Mouse (Mus musculus) CH12.LX (cell line): Measurements from ENCODE around the gene Adra2a. TPM values are rescaled to one million over a fixed set of nuclear protein-coding genes. Genes with fewer than 3 reads are reported as not detected.

Experiments
- DNase-seq: peaks from one replicate; pipeline ENCODE4 v3.0.0-alpha.2; 2013; ENCODE audit errors: extremely low read depth
- H3K27ac ChIP-seq: 2 replicates; pipeline ENCODE4 v1.5.1; 2012; ENCODE audit warnings: low read depth, mild to moderate bottlenecking, control low read depth, moderate library complexity; ENCODE audit not compliant: insufficient read depth
- H3K27me3 ChIP-seq: replicated peaks from 2 replicates; pipeline ENCODE3; 2012; ENCODE audit warnings: inconsistent platforms
- H3K36me3 ChIP-seq, 2 experiments: replicated peaks in 1 of 2; 2 replicates each; pipeline versions ENCODE3 to v1.6.1; 2012; ENCODE audit warnings: inconsistent platforms in 1 of 2, low read length in 1 of 2, mild to moderate bottlenecking in 1 of 2, mixed read lengths in 1 of 2, moderate library complexity in 1 of 2; ENCODE audit not compliant: control insufficient read depth in 1 of 2, insufficient read depth in 1 of 2
- H3K4me1 ChIP-seq, 2 experiments: 2 replicates each; pipeline ENCODE4 v1.6.1; 2012; ENCODE audit warnings: inconsistent platforms in 1 of 2, moderate library complexity in 1 of 2; ENCODE audit not compliant: insufficient read depth in 2 of 2, control insufficient read depth in 1 of 2
- H3K4me2 ChIP-seq: 2 replicates; pipeline ENCODE4 v1.6.1; 2012; ENCODE audit warnings: low read depth, mild to moderate bottlenecking, control low read depth; ENCODE audit not compliant: poor library complexity, insufficient read depth, severe bottlenecking
- H3K4me3 ChIP-seq, 3 experiments: fragments of 150-350 bp in 1 of 3; sonication (generic) in 1 of 3; replicated peaks in 1 of 3; 2 replicates each; pipeline versions ENCODE3 to v1.5.1; 2011 to 2012; ENCODE audit warnings: low read depth in 2 of 3, low read length in 2 of 3, mild to moderate bottlenecking in 2 of 3, moderate library complexity in 2 of 3, control low read depth in 1 of 3, improper control_type of control experiment in 1 of 3, inconsistent platforms in 1 of 3, mixed read lengths in 1 of 3; ENCODE audit not compliant: poor library complexity in 1 of 3
- H3K79me2 ChIP-seq: replicated peaks from 2 replicates; pipeline ENCODE4 v1.6.1; 2012; ENCODE audit warnings: mild to moderate bottlenecking, moderate library complexity; ENCODE audit not compliant: control insufficient read depth, poor library complexity, insufficient read depth, severe bottlenecking; ENCODE audit errors: extremely low read depth
- H3K9ac ChIP-seq: 2 replicates; pipeline ENCODE4 v1.6.1; 2012; ENCODE audit warnings: low read depth, mild to moderate bottlenecking, control low read depth, moderate library complexity; ENCODE audit not compliant: insufficient read depth
- H3K9me3 ChIP-seq: replicated peaks from 2 replicates; pipeline ENCODE3; 2012; ENCODE audit warnings: low read length, inconsistent platforms, mixed read lengths
- CHD2 ChIP-seq: IDR thresholded peaks from 2 replicates; pipeline ENCODE4 v1.6.1; 2011; ENCODE audit warnings: low read length, improper control_type of control experiment
- E2F4 ChIP-seq: IDR thresholded peaks from 2 replicates; pipeline ENCODE4 v1.6.1; 2011; ENCODE audit warnings: low read depth, low read length, improper control_type of control experiment; ENCODE audit not compliant: insufficient replicate concordance
- EP300 ChIP-seq: IDR thresholded peaks from 2 replicates; pipeline ENCODE4 v1.6.1; 2011; ENCODE audit warnings: low read length, improper control_type of control experiment
- ETS1 ChIP-seq: conservative IDR thresholded peaks from 2 replicates; pipeline ENCODE4 v1.6.1; 2012; ENCODE audit warnings: low read depth, mild to moderate bottlenecking, inconsistent platforms, low read length, improper control_type of control experiment, moderate library complexity
- JUN ChIP-seq: IDR thresholded peaks from 2 replicates; pipeline ENCODE4 v1.6.1; 2011; ENCODE audit warnings: low read depth, mild to moderate bottlenecking, low read length, improper control_type of control experiment, moderate library complexity; ENCODE audit not compliant: insufficient read depth
- JUND ChIP-seq: conservative IDR thresholded peaks from 2 replicates; pipeline ENCODE4 v1.6.1; 2011; ENCODE audit warnings: low read depth, low read length, improper control_type of control experiment
- MAZ ChIP-seq: IDR thresholded peaks from 2 replicates; pipeline ENCODE4 v1.6.1; 2012; ENCODE audit warnings: low read depth, mild to moderate bottlenecking, inconsistent platforms, low read length, improper control_type of control experiment, moderate library complexity
- MEF2A ChIP-seq: IDR thresholded peaks from 2 replicates; pipeline ENCODE4 v1.6.1; 2014; ENCODE audit warnings: low read depth, mild to moderate bottlenecking, inconsistent platforms, low read length, improper control_type of control experiment, borderline replicate concordance
- MXI1 ChIP-seq: IDR thresholded peaks from 2 replicates; pipeline ENCODE4 v1.6.1; 2011; ENCODE audit warnings: mild to moderate bottlenecking, low read depth, low read length, improper control_type of control experiment
- MYC ChIP-seq: IDR thresholded peaks from 2 replicates; pipeline ENCODE4 v1.6.1; 2011; ENCODE audit warnings: low read depth, mild to moderate bottlenecking, improper control_type of control experiment, low read length
- NELFE ChIP-seq: IDR thresholded peaks from 2 replicates; pipeline ENCODE4 v1.6.1; 2011; ENCODE audit warnings: low read depth, low read length, improper control_type of control experiment
- NRF1 ChIP-seq: IDR thresholded peaks from 2 replicates; pipeline ENCODE4 v1.6.1; 2014; ENCODE audit warnings: low read depth, mild to moderate bottlenecking, inconsistent platforms, low read length, improper control_type of control experiment, moderate library complexity
- POLR2AphosphoS2 ChIP-seq: IDR thresholded peaks from 2 replicates; pipeline ENCODE4 v1.6.1; 2011; ENCODE audit warnings: low read depth, low read length, improper control_type of control experiment
- RAD21 ChIP-seq: IDR thresholded peaks from 2 replicates; pipeline ENCODE4 v1.6.1; 2011; ENCODE audit warnings: low read depth, mild to moderate bottlenecking, low read length, improper control_type of control experiment, moderate library complexity
- SIN3A ChIP-seq: IDR thresholded peaks from 2 replicates; pipeline ENCODE4 v1.6.1; 2012; ENCODE audit warnings: low read length, improper control_type of control experiment, inconsistent platforms
- TCF12 ChIP-seq: IDR thresholded peaks from 2 replicates; pipeline ENCODE4 v1.6.1; 2014; ENCODE audit warnings: low read depth, mild to moderate bottlenecking, inconsistent platforms, low read length, improper control_type of control experiment
- dilution Hi-C: fragments of 300-500 bp; cut with MboI; formaldehyde crosslinking; loops from 2 replicates; pipeline ENCODE4 v1.14.3; 2020; ENCODE audit warnings: low sequenced_read_pairs; ENCODE audit not compliant: extremely low pct_unique_long_range_greater_than_20kb, extremely low pct_ligation_motif_present
- in situ Hi-C: fragments of 300-500 bp; cut with MboI; formaldehyde crosslinking; loops from 3 replicates; pipeline ENCODE4 v1.14.3; 2019; ENCODE audit warnings: low sequenced_read_pairs, low pct_ligation_motif_present, low pct_unique_long_range_greater_than_20kb, mixed read lengths
- polyA plus RNA-seq: library from polyadenylated mRNA; unstranded; fragments of >175 nt; gene quantifications from 2 replicates; pipeline ENCODE4 v1.2.1, GENCODE M21; 2012; ENCODE audit warnings: low read depth; ENCODE audit not compliant: insufficient read length
- total RNA-seq, 2 experiments: library from RNA; depleted of rRNA; stranded (reverse); fragments of 300-350 nt in 1 of 2; fragments of >200 nt in 1 of 2; gene quantifications; 2 replicates each; pipeline ENCODE4 v1.2.3; 2012 to 2014

The Adra2a gene
- total RNA-seq (2012; rRNA removed) = 0.04 TPM in 2 replicates
- 0.05 TPM in 1 of 2 replicates, not detected in the other for total RNA-seq (2014; rRNA removed)
- polyA plus RNA-seq = 0.07 TPM in 2 replicates

DNA sequence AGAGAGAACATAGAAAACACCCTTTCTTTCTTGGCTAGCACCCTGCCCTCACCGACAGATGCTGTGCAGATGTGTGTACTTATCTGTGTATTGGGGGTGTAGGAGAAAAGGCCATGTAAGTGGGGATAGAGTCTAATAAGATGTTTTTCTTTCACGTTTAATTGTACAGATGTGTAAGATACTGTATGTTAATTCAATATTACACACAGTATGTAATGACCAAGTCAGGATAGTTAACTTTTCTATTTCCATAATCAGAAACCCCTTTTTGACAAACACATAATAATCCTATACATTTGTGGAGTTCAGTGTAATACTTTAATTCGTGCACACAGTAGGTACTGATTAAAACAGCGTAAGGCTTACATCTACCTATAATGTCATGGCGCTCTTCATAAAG is at the start of gene Adra2a:
Adra2a (plus strand) TSS at position 301 of the 400 bp plus-strand sequence.
- no peak for DNase-seq
- TF ChIP-seq JUND (no peak), CHD2 (no peak), MEF2A (no peak), EP300 (no peak), JUN (no peak), MXI1 (no peak), NRF1 (no peak)
- Histone ChIP-seq H3K4me1 (peaks cover 0 to 21% of the 10 kb centered on the region in 2 experiments; a peak in 2 of 4 replicates), H3K9ac (no peak within 1 kb of the TSS), H3K27ac (no peak within 1 kb of the TSS), H3K9me3 (peaks cover 31% of the 10 kb centered on the region), H3K4me2 (no peak within 1 kb of the TSS), H3K27me3 (no peaks in the 10 kb centered on the region), H3K79me2 (no peaks in the 10 kb centered on the region), H3K4me3 (no peak within 1 kb of the TSS), H3K36me3 (peaks cover 0 to 12% of the 10 kb centered on the region in 2 experiments)
- dilution Hi-C loops = no loop called here
- in situ Hi-C loops = no loop called here

DNA sequence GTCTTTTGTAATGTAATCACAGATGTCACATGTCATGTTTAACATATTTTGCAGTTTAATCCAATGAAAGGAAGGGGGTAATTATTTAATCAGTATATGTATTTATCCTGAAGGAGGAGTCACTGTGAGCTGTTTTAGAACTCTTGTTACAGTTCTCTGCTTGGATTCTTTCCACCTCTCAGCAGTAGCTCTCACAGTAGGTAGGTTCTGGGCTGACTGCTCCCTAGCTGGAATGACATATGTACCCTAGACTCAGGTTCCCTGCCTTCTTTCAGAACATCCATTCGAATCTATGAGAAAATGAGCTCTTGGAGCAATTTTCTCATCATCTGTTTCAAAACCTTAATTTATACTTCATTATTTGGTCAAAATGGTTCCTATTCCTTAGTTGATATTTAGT is 49.7 kb upstream of the Adra2a start:
- in situ Hi-C loops = no loop called here
- TF ChIP-seq NELFE (no peak), SIN3A (no peak), NRF1 (no peak), MXI1 (no peak), MYC (no peak), MEF2A (no peak), TCF12 (no peak), E2F4 (no peak), MAZ (no peak), POLR2AphosphoS2 (no peak), ETS1 (no peak), JUND (no peak), RAD21 (no peak)
- DNase-seq = no peak
- H3K9me3 ChIP-seq = no peaks in the 10 kb centered on the region
- no peak overlapping the region for H3K4me2 ChIP-seq
- no peak overlapping the region for H3K4me3 ChIP-seq
- no peaks in the 10 kb centered on the region for H3K27me3 ChIP-seq
- H3K9ac ChIP-seq = no peak overlapping the region
- H3K4me1 ChIP-seq = peaks cover 0 to 13% of the 10 kb centered on the region in 2 experiments; a peak in 2 of 4 replicates
- H3K27ac ChIP-seq = no peak overlapping the region
- dilution Hi-C loops = no loop called here
- H3K79me2 ChIP-seq = 0 out of 2 replicates have a peak, but pooled peaks cover 5% of the 10 kb centered on the region
- peaks cover 0 to 6% of the 10 kb centered on the region in 2 experiments for H3K36me3 ChIP-seq
